Mouse (Mus musculus) thymus, adult 2 months (tissue): Measurements from ENCODE around the gene Degs1. TPM values are rescaled to one million over a fixed set of nuclear protein-coding genes. Genes with fewer than 3 reads are reported as not detected.
A peak's percentile ranks its signal among the peaks of the same experiment; 100 is the strongest.

Experiments
- DNase-seq: peaks from one replicate; pipeline ENCODE4 v3.0.0; 2021
- H3K27ac ChIP-seq: fragments of 200-500 bp; 2 replicates; pipeline ENCODE4 v1.5.1; 2012; ENCODE audit warnings: low read length, control low read depth; ENCODE audit not compliant: control insufficient read depth, insufficient read depth
- H3K27me3 ChIP-seq: fragments of 200-500 bp; 2 replicates; pipeline ENCODE4 v1.6.1; 2012; ENCODE audit warnings: mild to moderate bottlenecking, low read length, moderate library complexity, mixed read lengths; ENCODE audit not compliant: control insufficient read depth, insufficient read depth
- H3K36me3 ChIP-seq: fragments of 200-500 bp; 2 replicates; pipeline ENCODE4 v1.6.1; 2012; ENCODE audit warnings: mild to moderate bottlenecking, low read length, moderate library complexity; ENCODE audit not compliant: control insufficient read depth, insufficient read depth
- H3K4me1 ChIP-seq: fragments of 200-500 bp; replicated peaks from 2 replicates; pipeline ENCODE4 v1.6.1; 2012; ENCODE audit warnings: low read length; ENCODE audit not compliant: control insufficient read depth, insufficient read depth
- H3K4me3 ChIP-seq: fragments of 200-500 bp; 2 replicates; pipeline ENCODE4 v1.5.1; 2012; ENCODE audit warnings: mild to moderate bottlenecking, low read length, control low read depth, moderate library complexity; ENCODE audit not compliant: control insufficient read depth, insufficient read depth
- CTCF ChIP-seq: fragments of 200-500 bp; IDR thresholded peaks from 2 replicates; pipeline ENCODE4 v1.5.1; 2012; ENCODE audit warnings: mild to moderate bottlenecking, control low read depth, low read length, moderate library complexity, borderline replicate concordance; ENCODE audit not compliant: control insufficient read depth, poor library complexity, insufficient read depth; ENCODE audit errors: extremely low read depth
- POLR2A ChIP-seq: fragments of 200-500 bp; IDR thresholded peaks from 2 replicates; pipeline ENCODE4 v1.6.1; 2012; ENCODE audit warnings: mild to moderate bottlenecking, low read length, control low read depth, moderate library complexity; ENCODE audit not compliant: control insufficient read depth, poor library complexity, insufficient read depth; ENCODE audit errors: extremely low read depth
- WGBS: fragments of 180-500 bp; shearing (Covaris S2); methylation state at CpG from one replicate; pipeline ENCODE4 v1.1.7; 2018; 5-methylcytosine and 5-hydroxymethylcytosine counted together
- polyA plus RNA-seq: library from polyadenylated mRNA; depleted of rRNA; stranded (reverse); fragments of >200 nt; gene quantifications from 2 replicates; pipeline ENCODE4 v1.2.3, GENCODE M21; 2012; rRNA removed

Gene Degs1
- 53.7 and 67.3 TPM in 2 replicates for polyA plus RNA-seq

DNA sequence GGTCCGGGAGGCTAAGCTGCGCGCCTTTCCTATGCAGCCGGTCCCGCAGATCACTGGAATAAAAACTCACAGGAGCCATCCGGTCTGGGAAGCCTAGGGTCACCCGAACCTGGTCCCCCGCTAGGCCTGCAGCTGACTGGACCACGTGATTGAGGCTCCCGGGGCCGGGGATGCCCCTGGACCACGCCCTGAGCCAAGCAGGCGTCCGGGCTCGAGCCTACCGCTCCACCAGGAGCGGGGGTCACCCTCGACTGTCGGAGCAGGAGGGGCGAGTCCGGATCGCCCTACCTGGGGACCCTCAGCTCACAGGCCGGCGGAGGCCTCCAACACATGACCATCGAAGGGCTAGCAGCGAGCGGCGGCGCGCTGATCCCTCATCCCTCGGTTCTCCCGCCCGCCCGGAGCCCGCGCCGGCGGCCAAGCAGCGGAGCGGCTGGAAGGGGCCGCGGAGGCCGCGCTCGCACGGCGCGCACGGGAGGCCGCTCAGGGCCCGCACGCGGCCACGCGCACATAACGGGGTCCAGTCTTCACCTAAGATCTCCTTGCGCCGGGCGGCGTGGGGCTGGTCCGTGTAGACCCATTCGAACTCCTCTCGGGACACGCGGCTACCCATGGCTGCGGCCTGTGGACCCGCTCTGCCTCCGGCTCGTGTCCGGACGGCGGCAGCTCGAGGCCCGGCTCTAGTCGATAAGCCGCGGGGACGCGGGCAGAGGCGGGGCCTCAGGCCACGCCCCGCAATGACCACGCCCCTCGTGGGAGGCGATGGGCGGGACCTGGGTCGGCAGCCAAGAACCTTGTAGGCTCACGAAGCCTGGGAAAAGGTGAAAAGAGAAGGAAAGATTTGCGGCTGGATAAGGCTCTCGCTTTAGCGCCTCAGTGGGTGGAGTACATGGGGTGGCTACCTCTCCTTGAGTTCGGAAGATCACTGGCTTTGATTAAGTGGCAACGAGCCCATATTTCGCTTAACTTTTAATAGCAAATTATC lies at the start of gene Degs1:
TSS of gene Degs1 (minus strand) at position 714 of the 985 bp plus-strand sequence.
- Histone ChIP-seq H3K27ac (no peak within 1 kb of the TSS), H3K36me3 (peaks cover 16% of the 10 kb centered on the region), H3K27me3 (no peaks in the 10 kb centered on the region), H3K4me3 (peak within 1 kb of the TSS; percentile 93), H3K4me1 (peaks cover 16% of the 10 kb centered on the region)
- under 1% methylated on average over 94 of the region's 94 CpGs for WGBS
- TF ChIP-seq POLR2A (peak; percentile 92), CTCF (no peak; the same call in 1 of the 2 replicates)
- peak; percentile 97 for DNase-seq

DNA sequence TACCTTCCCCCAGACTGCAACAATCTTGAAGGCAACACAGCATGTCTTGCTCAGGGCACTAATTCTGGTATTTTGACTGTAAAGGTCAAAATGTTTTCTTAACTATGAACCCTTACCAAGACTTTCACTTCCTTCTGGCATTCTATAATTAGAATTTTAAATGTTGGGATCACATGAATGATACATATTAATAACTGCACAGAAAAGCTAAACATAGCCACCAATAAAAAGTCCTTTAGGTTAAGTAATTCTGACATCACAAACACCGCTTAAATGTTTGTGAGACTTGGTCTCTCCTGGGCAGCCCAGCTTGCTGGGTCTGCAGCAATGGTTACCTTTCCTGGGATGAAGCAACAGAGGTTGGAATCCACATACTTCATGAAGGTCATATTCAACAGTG lies 43.3 kb upstream of the Degs1 start:
- no peak for TF ChIP-seq CTCF
- no peak for TF ChIP-seq POLR2A
- H3K27ac ChIP-seq = no peak overlapping the region
- no peak overlapping the region for H3K4me3 ChIP-seq
- no peaks in the 10 kb centered on the region for H3K27me3 ChIP-seq
- H3K4me1 ChIP-seq = no peaks in the 10 kb centered on the region
- no peak for DNase-seq
- WGBS = 94% methylated on average over 1 of the region's 1 CpGs
- H3K36me3 ChIP-seq = peaks cover 66% of the 10 kb centered on the region

DNA sequence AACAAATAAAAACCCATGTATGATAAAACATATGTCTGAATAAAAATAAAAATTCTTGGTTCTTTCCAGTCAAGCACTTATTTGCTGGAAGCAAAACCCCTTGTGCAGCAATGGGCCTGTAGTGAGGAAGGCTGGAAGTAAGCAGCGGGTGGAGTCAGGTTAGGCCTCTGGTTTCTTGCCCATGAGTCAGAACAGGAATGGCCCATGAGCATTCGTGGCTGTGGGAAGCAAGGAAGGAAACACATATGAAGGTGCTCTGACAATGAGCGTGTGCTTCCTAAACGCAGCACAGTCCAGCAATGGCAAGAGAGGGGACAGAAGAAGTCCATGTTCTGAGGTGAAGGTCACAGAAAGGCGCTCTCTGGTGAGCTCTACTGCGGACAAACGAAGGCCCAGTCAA lies 41.9 kb upstream of the Degs1 start:
- 97% methylated on average over 7 of the region's 7 CpGs for WGBS
- H3K36me3 ChIP-seq = peaks cover 68% of the 10 kb centered on the region

DNA sequence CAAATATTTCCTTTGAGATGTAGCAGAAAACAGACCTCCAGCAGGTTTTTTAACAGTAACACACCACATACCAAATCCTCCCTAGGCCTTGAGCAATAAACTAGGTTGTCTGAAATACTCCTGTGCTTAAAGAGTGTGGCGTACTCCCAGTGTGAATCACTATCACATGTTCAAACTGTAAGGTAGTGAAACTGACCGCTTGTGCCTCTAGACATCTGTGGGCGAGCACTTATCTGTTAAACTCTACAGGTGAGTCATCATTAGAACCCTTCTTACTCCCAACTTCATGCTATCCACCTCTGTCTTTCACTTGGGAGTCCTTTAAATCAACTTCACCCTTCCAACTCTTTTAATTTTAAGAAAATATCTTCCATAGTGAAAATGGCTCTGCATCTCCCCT lies 40.5 kb upstream of the Degs1 start:
- H3K27me3 ChIP-seq = no peaks in the 10 kb centered on the region
- WGBS = 98% methylated on average over 3 of the region's 3 CpGs
- no peak overlapping the region for H3K27ac ChIP-seq
- DNase-seq = no peak
- no peak for TF ChIP-seq CTCF
- H3K4me1 ChIP-seq = no peaks in the 10 kb centered on the region
- no peak overlapping the region for H3K4me3 ChIP-seq
- peaks cover 56% of the 10 kb centered on the region for H3K36me3 ChIP-seq

More for the DNA sequence above, 41.9 kb upstream of the Degs1 start:
- Histone ChIP-seq H3K4me1 (no peaks in the 10 kb centered on the region), H3K27ac (no peak overlapping the region), H3K27me3 (no peaks in the 10 kb centered on the region), H3K4me3 (no peak overlapping the region)
- no peak for TF ChIP-seq CTCF
- no peak for TF ChIP-seq POLR2A
- DNase-seq = no peak

DNA sequence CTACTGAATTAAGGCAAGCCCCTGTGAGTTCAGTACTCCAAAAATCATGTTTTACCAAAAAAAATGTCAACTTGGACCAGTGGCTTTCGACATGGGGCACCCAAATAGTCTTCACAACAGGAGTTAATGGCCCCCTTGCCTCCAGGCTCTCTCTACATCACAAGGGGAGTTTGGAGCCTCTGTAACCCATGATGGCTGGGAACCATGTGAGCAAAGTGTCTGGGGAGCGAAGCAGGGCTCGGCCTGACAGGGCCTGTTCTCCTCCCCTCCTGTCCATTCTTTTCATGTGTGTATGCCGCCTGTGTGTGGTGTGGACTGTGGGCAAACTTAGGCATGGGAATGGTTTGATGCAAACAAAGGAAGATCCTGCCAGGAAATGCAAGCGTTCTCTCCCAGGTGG lies 31.6 kb upstream of the Degs1 start:
- no peak for TF ChIP-seq CTCF
- no peak for TF ChIP-seq POLR2A
- no peaks in the 10 kb centered on the region for H3K4me1 ChIP-seq
- H3K27ac ChIP-seq = no peak overlapping the region
- H3K4me3 ChIP-seq = no peak overlapping the region
- WGBS = 97% methylated on average over 5 of the region's 5 CpGs
- peaks cover 33% of the 10 kb centered on the region for H3K36me3 ChIP-seq
- DNase-seq = no peak
- no peaks in the 10 kb centered on the region for H3K27me3 ChIP-seq

DNA sequence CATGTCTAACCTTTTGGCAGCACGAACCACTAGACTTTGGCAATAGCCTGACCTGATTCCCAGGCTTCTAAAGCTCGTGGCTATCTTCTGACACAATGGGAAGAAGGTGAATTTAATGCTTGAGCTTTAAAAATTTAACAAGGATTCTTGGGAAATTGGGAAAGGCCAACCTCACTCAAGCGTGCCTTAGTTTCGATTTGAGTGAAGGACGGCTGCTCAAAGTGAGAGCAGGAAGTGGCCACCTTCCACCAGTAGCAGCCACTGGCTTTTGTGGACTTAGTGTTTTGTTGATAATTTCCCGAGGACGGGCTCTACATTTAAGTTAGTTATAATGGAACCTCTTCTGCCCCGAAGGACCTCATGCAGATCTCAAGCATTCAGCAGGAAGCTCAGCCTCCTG lies 30.6 kb upstream of the Degs1 start:
- no peak overlapping the region for H3K4me3 ChIP-seq
- H3K36me3 ChIP-seq = peaks cover 33% of the 10 kb centered on the region
- H3K27me3 ChIP-seq = no peaks in the 10 kb centered on the region
- H3K4me1 ChIP-seq = no peaks in the 10 kb centered on the region
- no peak for DNase-seq
- 92% methylated on average over 8 of the region's 8 CpGs for WGBS
- no peak for TF ChIP-seq CTCF
- TF ChIP-seq POLR2A = no peak
- no peak overlapping the region for H3K27ac ChIP-seq

DNA sequence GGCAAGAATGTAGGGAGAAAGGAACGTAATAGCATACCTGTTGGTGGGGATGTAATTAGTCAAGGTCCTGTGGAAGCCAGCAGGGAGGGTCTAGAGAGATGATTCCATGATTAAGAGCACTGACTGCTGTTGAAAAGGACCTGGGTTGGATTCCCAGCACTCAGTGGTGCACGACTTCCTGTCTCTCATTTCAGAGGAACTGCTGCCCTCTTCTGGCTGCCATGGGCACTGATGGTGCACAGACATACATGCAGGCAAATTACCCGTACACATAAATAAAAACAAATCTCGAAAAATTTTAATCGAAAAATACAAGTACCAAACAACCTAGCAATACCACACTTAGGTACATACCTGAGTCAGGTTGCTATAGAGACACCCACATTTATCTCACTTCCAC lies 28.8 kb upstream of the Degs1 start:
- WGBS = 97% methylated on average over 5 of the region's 5 CpGs
- Histone ChIP-seq H3K27me3 (no peaks in the 10 kb centered on the region), H3K36me3 (peaks cover 18% of the 10 kb centered on the region), H3K27ac (no peak overlapping the region), H3K4me1 (no peaks in the 10 kb centered on the region), H3K4me3 (no peak overlapping the region)
- DNase-seq = no peak
- TF ChIP-seq CTCF (no peak), POLR2A (no peak)
